Comparison of ENCODE assay signal across 9 mouse cellular contexts in the genomic region with DNA sequence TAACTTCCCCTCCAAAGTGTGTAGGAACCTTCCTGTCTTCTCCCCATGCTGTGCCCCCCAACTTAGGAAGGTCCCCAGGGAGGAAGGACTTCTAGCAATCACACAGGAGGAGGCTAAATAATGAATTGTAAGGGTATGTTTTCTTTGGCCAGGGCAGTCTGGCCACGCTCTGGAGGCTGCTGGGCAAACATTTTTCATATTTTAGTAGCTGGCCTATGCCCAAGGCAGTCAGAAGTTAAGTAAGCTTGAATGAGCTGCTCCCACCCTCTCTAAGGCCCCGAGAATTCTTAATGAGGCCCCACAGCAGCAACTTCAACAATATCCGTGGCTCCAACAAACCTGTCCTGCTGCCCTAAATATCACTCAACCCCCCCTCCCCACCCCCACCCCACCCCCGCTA. TPM values are rescaled to one million over a fixed set of nuclear protein-coding genes. Genes with fewer than 3 reads are reported as not detected.
DNase-seq lines count a peak whose midpoint lies in the region; ATAC-seq and TF ChIP-seq lines count a peak whose summit lies in the region.
"Had no signal": no experiment of that assay in that cellular context is flagged by ENCODE, and none has a peak within 500 bp of the region (broad histone marks: within the 10 kb centered on the region; RNA-seq: fewer than 3 reads in every experiment).

No protein-coding gene starts in this region.

- no peak for TF ChIP-seq CTCF in Patski (IDR thresholded peaks at IDR 0.05)
- no peak for TF ChIP-seq CTCF in lung, postnatal 0 days (IDR thresholded peaks at IDR 0.05)

- DNase-seq in heart, adult 11 months, result no peak
- peak; percentile 38 for DNase-seq in Patski (ENCODE audit: low read depth, low spot score)
- DNase-seq in kidney, adult 8-10 months, result peak; percentile 47 to 56
- peak; percentile 64 for DNase-seq in lung, postnatal 0 days (ENCODE audit: low spot score)
- no peak for DNase-seq in right cerebral cortex, adult 2 months (ENCODE audit: low spot score in 2 of 2)
- DNase-seq in spleen, postnatal 36 days (ENCODE audit: low spot score in 2 of 2), result no peak
- DNase-seq: thymus, adult 18-20 months had no signal

- H3K27me3 ChIP-seq in heart, embryonic 16.5 days (ENCODE audit: control insufficient read depth, insufficient read depth, low read length), result no peaks in the 10 kb centered on the region
- no peaks in the 10 kb centered on the region for H3K27me3 ChIP-seq in Patski
- no peaks in the 10 kb centered on the region for H3K27me3 ChIP-seq in lung, postnatal 0 days (replicated peaks; ENCODE audit: insufficient read depth, low read length)

- POLR2A ChIA-PET in Patski (lab: Charles Lee), result interaction anchor here (0.6 to 1.0 kb wide), 2 partner anchors 13 to 32 kb away, joined by 3 read pairs; no protein-coding TSS in a partner anchor

- in situ Hi-C loops in Patski (cut with MboI; ENCODE audit: low pct_unique_long_range_greater_than_20kb), result no loop called here

- peak overlapping the region; percentile 29 for H3K27ac ChIP-seq in heart, embryonic 16.5 days (ENCODE audit: low read length)
- H3K27ac ChIP-seq in lung, postnatal 0 days (ENCODE audit: low read length), result peak overlapping the region; percentile 82

- no peak for ATAC-seq in heart, embryonic 16.5 days (replicated peaks; ENCODE audit: extremely low read depth, insufficient read depth, low FRiP score)
- peak; percentile 36 for ATAC-seq in Patski
- ATAC-seq in lung, postnatal 0 days, result peak; percentile 34

- peaks cover 37% of the 10 kb centered on the region for H3K4me1 ChIP-seq in heart, embryonic 16.5 days (ENCODE audit: control insufficient read depth, insufficient read depth, low read length)
- H3K4me1 ChIP-seq in lung, postnatal 0 days (ENCODE audit: insufficient read depth, low read depth, low read length), result peaks cover 30% of the 10 kb centered on the region

- H3K9me3 ChIP-seq in heart, embryonic 16.5 days (replicated peaks; ENCODE audit: control insufficient read depth, low read length), result no peaks in the 10 kb centered on the region
- H3K9me3 ChIP-seq in lung, postnatal 0 days (ENCODE audit: low read length), result no peaks in the 10 kb centered on the region

- CTCF ChIA-PET in Patski (lab: Charles Lee), result no interaction called here

- WGBS in heart, embryonic 16.5 days, result 36% methylated on average over 4 of the region's 4 CpGs
- 22% methylated on average over 4 of the region's 4 CpGs for WGBS in lung, postnatal 0 days

- H3K9ac ChIP-seq in heart, embryonic 16.5 days (ENCODE audit: low read length), result peak overlapping the region; percentile 50; the same call in 1 of the 2 replicates
- no peak overlapping the region for H3K9ac ChIP-seq in lung, postnatal 0 days (replicated peaks; ENCODE audit: low read depth)

- H3K4me2 ChIP-seq in heart, embryonic 16.5 days (ENCODE audit: low read depth, low read length), result peak overlapping the region; percentile 13; the same call in 1 of the 2 replicates
- H3K4me2 ChIP-seq in lung, postnatal 0 days (replicated peaks; ENCODE audit: low read depth, low read length), result 0 out of 2 replicates have a peak overlapping the region, but pooled peaks have one; percentile 8
- H3K4me2 ChIP-seq: midbrain, embryonic 11.5 days had no signal

- TF ChIP-seq EP300 in lung, postnatal 0 days (IDR thresholded peaks at IDR 0.05), result no peak

- H3K36me3 ChIP-seq in heart, embryonic 16.5 days (ENCODE audit: control insufficient read depth, insufficient read depth), result no peaks in the 10 kb centered on the region
- no peaks in the 10 kb centered on the region for H3K36me3 ChIP-seq in lung, postnatal 0 days (ENCODE audit: insufficient read depth, low read length)

- H3K4me3 ChIP-seq in heart, embryonic 16.5 days (ENCODE audit: low read length), result no peak overlapping the region
- no peak overlapping the region for H3K4me3 ChIP-seq in lung, postnatal 0 days (ENCODE audit: low read depth, low read length)

RNA-seq across cellular contexts. Expression of a gene that starts 16.5 kb away (rescaled TPM):
- polyA plus RNA-seq in heart, embryonic 16.5 days (2015; fragmentation: Nextera tagmentation; extraction: Ambion mirVana), result 37.6 and 46.0 TPM in 2 replicates
- 86.6 TPM for polyA plus RNA-seq in Patski (2021)
- 73.2 and 75.8 TPM in 2 replicates for polyA plus RNA-seq in lung, postnatal 0 days (2015; fragmentation: Nextera tagmentation; extraction: Ambion mirVana)

RNA-seq across cellular contexts. Expression of a gene that starts 33.0 kb away (rescaled TPM):
- polyA plus RNA-seq in heart, embryonic 16.5 days (2015; fragmentation: Nextera tagmentation; extraction: Ambion mirVana), result 25.7 and 29.0 TPM in 2 replicates
- 42.3 TPM for polyA plus RNA-seq in Patski (2021)
- polyA plus RNA-seq in lung, postnatal 0 days (2015; fragmentation: Nextera tagmentation; extraction: Ambion mirVana), result 36.5 and 38.4 TPM in 2 replicates

RNA-seq across cellular contexts. Expression of a gene that starts 33.2 kb away (rescaled TPM):
- 117 and 119 TPM in 2 replicates for polyA plus RNA-seq in heart, embryonic 16.5 days (2015; fragmentation: Nextera tagmentation; extraction: Ambion mirVana)
- polyA plus RNA-seq in Patski (2021), result 124 TPM
- 69.2 and 88.6 TPM in 2 replicates for polyA plus RNA-seq in lung, postnatal 0 days (2015; fragmentation: Nextera tagmentation; extraction: Ambion mirVana)

RNA-seq across cellular contexts. Expression of a gene that starts 37.3 kb away (rescaled TPM):
- 39.8 and 46.0 TPM in 2 replicates for polyA plus RNA-seq in heart, embryonic 16.5 days (2015; fragmentation: Nextera tagmentation; extraction: Ambion mirVana)
- 109 TPM for polyA plus RNA-seq in Patski (2021)
- 21.8 and 22.1 TPM in 2 replicates for polyA plus RNA-seq in lung, postnatal 0 days (2015; fragmentation: Nextera tagmentation; extraction: Ambion mirVana)

RNA-seq across cellular contexts. Expression of a gene that starts 56.8 kb away (rescaled TPM):
- 11.0 and 12.4 TPM in 2 replicates for polyA plus RNA-seq in heart, embryonic 16.5 days (2015; fragmentation: Nextera tagmentation; extraction: Ambion mirVana)
- polyA plus RNA-seq in Patski (2021), result 72.1 TPM
- 5.1 and 5.6 TPM in 2 replicates for polyA plus RNA-seq in lung, postnatal 0 days (2015; fragmentation: Nextera tagmentation; extraction: Ambion mirVana)

Comparison
In these comparisons a context has a peak if more than half of its experiments do, and no peak if none do; other contexts are left out.
1. DNase-seq: peak in Patski (single experiment), kidney, adult 8-10 months (2 of 2) and lung, postnatal 0 days (single experiment); none in heart, adult 11 months (single experiment), right cerebral cortex, adult 2 months (0 of 2) and spleen, postnatal 36 days (0 of 2).